Mouse (Mus musculus) heart, adult 11 months (tissue): ENCODE results near the gene Ttc17.

ENCODE experiments used
- DNase-seq: peaks from one replicate; pipeline ENCODE4 v3.0.0; 2022

The Ttc17 gene

GRCm38 (mm10) chr2:94289659-94290058, 116.8 kb downstream of the Ttc17 start:
- no peak for DNase-seq

- DNase-seq: no peak
Measured at GRCm38 (mm10) chr2:94289169-94289568, 117.3 kb downstream of the Ttc17 start.

GRCm38 (mm10) chr2:94288086-94288485, 118.4 kb downstream of the Ttc17 start:
- DNase-seq: no peak

- no peak for DNase-seq
Measured at GRCm38 (mm10) chr2:94287435-94287834, 119.1 kb downstream of the Ttc17 start.

- no peak for DNase-seq
Measured at GRCm38 (mm10) chr2:94283526-94283925, 123.0 kb downstream of the Ttc17 start.

- DNase-seq: no peak
Measured at GRCm38 (mm10) chr2:94279596-94279995, 126.9 kb downstream of the Ttc17 start.

GRCm38 (mm10) chr2:94276103-94276502, 130.4 kb downstream of the Ttc17 start:
- DNase-seq: no peak

GRCm38 (mm10) chr2:94275658-94276057, 130.8 kb downstream of the Ttc17 start:
- DNase-seq: no peak

- DNase-seq: peak; percentile 99
Measured at GRCm38 (mm10) chr2:94273154-94274021, 133.1 kb downstream of the Ttc17 start.

GRCm38 (mm10) chr2:94271176-94271575, 135.3 kb downstream of the Ttc17 start:
- DNase-seq: no peak

GRCm38 (mm10) chr2:94268835-94269234, 137.7 kb downstream of the Ttc17 start:
- DNase-seq: no peak

GRCm38 (mm10) chr2:94267213-94267850, 139.2 kb downstream of the Ttc17 start:
- DNase-seq: no peak

GRCm38 (mm10) chr2:94266381-94267160, 139.9 kb downstream of the Ttc17 start:
- DNase-seq: no peak

- peak; percentile 95 for DNase-seq
Measured at GRCm38 (mm10) chr2:94265221-94266191, 141.0 kb downstream of the Ttc17 start.

- DNase-seq: peak; percentile 87
Measured at GRCm38 (mm10) chr2:94264631-94265098, 141.8 kb downstream of the Ttc17 start.

- DNase-seq: no peak
Measured at GRCm38 (mm10) chr2:94264006-94264405, 142.5 kb downstream of the Ttc17 start.

GRCm38 (mm10) chr2:94263530-94263937, 143.0 kb downstream of the Ttc17 start:
- no peak for DNase-seq

- DNase-seq: no peak
Measured at GRCm38 (mm10) chr2:94262917-94263529, 143.5 kb downstream of the Ttc17 start.

- peak; percentile 54 for DNase-seq
Measured at GRCm38 (mm10) chr2:94254102-94254501, 152.4 kb downstream of the Ttc17 start.
